Mouse (Mus musculus): ENCODE measurements around the gene Tmem236. TPM values are rescaled to one million over a fixed set of nuclear protein-coding genes. Genes with fewer than 3 reads are reported as not detected.

Gene Tmem236
- 0.25 TPM in 2 replicates for polyA plus RNA-seq (2012; rRNA removed)

GRCm38 (mm10) chr2:14174334-14174733 lies at the start of gene Tmem236:
Tmem236 (plus strand) TSS chr2:14174523.
- TF ChIP-seq CTCF (IDR thresholded peaks at IDR 0.05; ENCODE audit: extremely low read depth, insufficient read depth, low read length) (no peak), POLR2A (IDR thresholded peaks at IDR 0.05; ENCODE audit: extremely low read depth, insufficient read depth, low read length) (no peak)

GRCm38 (mm10) chr2:14126387-14126786 lies 47.9 kb upstream of the Tmem236 start:
- no peaks in the 10 kb centered on the region; the same call in 1 of the 2 replicates for H3K4me1 ChIP-seq (ENCODE audit: control insufficient read depth, insufficient read depth, low read length)
- no peak overlapping the region for H3K27ac ChIP-seq (ENCODE audit: insufficient read depth, low read length)
- no peak for TF ChIP-seq POLR2A (IDR thresholded peaks at IDR 0.05; ENCODE audit: extremely low read depth, insufficient read depth, low read length)
- no peak for TF ChIP-seq CTCF (IDR thresholded peaks at IDR 0.05; ENCODE audit: extremely low read depth, insufficient read depth, low read length)
- H3K4me3 ChIP-seq (ENCODE audit: insufficient read depth, low read length): no peak overlapping the region

More at GRCm38 (mm10) chr2:14174334-14174733, at the start of gene Tmem236:
- Histone ChIP-seq H3K27ac (ENCODE audit: insufficient read depth, low read length) (no peak within 1 kb of the TSS), H3K4me1 (ENCODE audit: control insufficient read depth, insufficient read depth, low read length) (no peaks in the 10 kb centered on the region), H3K4me3 (ENCODE audit: insufficient read depth, low read length) (no peak within 1 kb of the TSS)

GRCm38 (mm10) chr2:14127629-14128028 lies 46.7 kb upstream of the Tmem236 start:
- H3K4me1 ChIP-seq (ENCODE audit: control insufficient read depth, insufficient read depth, low read length): no peaks in the 10 kb centered on the region; the same call in 1 of the 2 replicates
- TF ChIP-seq POLR2A (IDR thresholded peaks at IDR 0.05; ENCODE audit: extremely low read depth, insufficient read depth, low read length) (no peak), CTCF (IDR thresholded peaks at IDR 0.05; ENCODE audit: extremely low read depth, insufficient read depth, low read length) (no peak)

GRCm38 (mm10) chr2:14130641-14131339 lies 43.5 kb upstream of the Tmem236 start:
- Histone ChIP-seq H3K4me1 (ENCODE audit: control insufficient read depth, insufficient read depth, low read length) (no peaks in the 10 kb centered on the region; the same call in 1 of the 2 replicates), H3K27ac (ENCODE audit: insufficient read depth, low read length) (no peak overlapping the region), H3K4me3 (ENCODE audit: insufficient read depth, low read length) (no peak overlapping the region)
- TF ChIP-seq CTCF (IDR thresholded peaks at IDR 0.05; ENCODE audit: extremely low read depth, insufficient read depth, low read length) (no peak), POLR2A (IDR thresholded peaks at IDR 0.05; ENCODE audit: extremely low read depth, insufficient read depth, low read length) (no peak)

More at GRCm38 (mm10) chr2:14127629-14128028, 46.7 kb upstream of the Tmem236 start:
- no peak overlapping the region for H3K27ac ChIP-seq (ENCODE audit: insufficient read depth, low read length)
- H3K4me3 ChIP-seq (ENCODE audit: insufficient read depth, low read length): no peak overlapping the region

- no peak for TF ChIP-seq CTCF (IDR thresholded peaks at IDR 0.05; ENCODE audit: extremely low read depth, insufficient read depth, low read length)
- no peak for TF ChIP-seq POLR2A (IDR thresholded peaks at IDR 0.05; ENCODE audit: extremely low read depth, insufficient read depth, low read length)
- Histone ChIP-seq H3K4me1 (ENCODE audit: control insufficient read depth, insufficient read depth, low read length) (no peaks in the 10 kb centered on the region; the same call in 1 of the 2 replicates), H3K27ac (ENCODE audit: insufficient read depth, low read length) (no peak overlapping the region), H3K4me3 (ENCODE audit: insufficient read depth, low read length) (no peak overlapping the region)
Observed at GRCm38 (mm10) chr2:14132468-14133326, 41.6 kb upstream of the Tmem236 start.

GRCm38 (mm10) chr2:14136906-14137305 lies 37.4 kb upstream of the Tmem236 start:
- Histone ChIP-seq H3K4me3 (ENCODE audit: insufficient read depth, low read length) (no peak overlapping the region), H3K4me1 (ENCODE audit: control insufficient read depth, insufficient read depth, low read length) (no peaks in the 10 kb centered on the region)
- no peak for TF ChIP-seq POLR2A (IDR thresholded peaks at IDR 0.05; ENCODE audit: extremely low read depth, insufficient read depth, low read length)
- no peak for TF ChIP-seq CTCF (IDR thresholded peaks at IDR 0.05; ENCODE audit: extremely low read depth, insufficient read depth, low read length)

GRCm38 (mm10) chr2:14139590-14139989 lies 34.7 kb upstream of the Tmem236 start:
- Histone ChIP-seq H3K4me1 (ENCODE audit: control insufficient read depth, insufficient read depth, low read length) (no peaks in the 10 kb centered on the region), H3K4me3 (ENCODE audit: insufficient read depth, low read length) (no peak overlapping the region), H3K27ac (ENCODE audit: insufficient read depth, low read length) (no peak overlapping the region)
- TF ChIP-seq POLR2A (IDR thresholded peaks at IDR 0.05; ENCODE audit: extremely low read depth, insufficient read depth, low read length): no peak
- TF ChIP-seq CTCF (IDR thresholded peaks at IDR 0.05; ENCODE audit: extremely low read depth, insufficient read depth, low read length): no peak

More at GRCm38 (mm10) chr2:14136906-14137305, 37.4 kb upstream of the Tmem236 start:
- no peak overlapping the region for H3K27ac ChIP-seq (ENCODE audit: insufficient read depth, low read length)

GRCm38 (mm10) chr2:14140044-14140443 lies 34.3 kb upstream of the Tmem236 start:
- TF ChIP-seq CTCF (IDR thresholded peaks at IDR 0.05; ENCODE audit: extremely low read depth, insufficient read depth, low read length): no peak
- TF ChIP-seq POLR2A (IDR thresholded peaks at IDR 0.05; ENCODE audit: extremely low read depth, insufficient read depth, low read length): no peak

GRCm38 (mm10) chr2:14145311-14145710 lies 29.0 kb upstream of the Tmem236 start:
- H3K4me1 ChIP-seq (ENCODE audit: control insufficient read depth, insufficient read depth, low read length): no peaks in the 10 kb centered on the region
- TF ChIP-seq CTCF (IDR thresholded peaks at IDR 0.05; ENCODE audit: extremely low read depth, insufficient read depth, low read length) (no peak), POLR2A (IDR thresholded peaks at IDR 0.05; ENCODE audit: extremely low read depth, insufficient read depth, low read length) (no peak)
- H3K27ac ChIP-seq (ENCODE audit: insufficient read depth, low read length): no peak overlapping the region
- no peak overlapping the region for H3K4me3 ChIP-seq (ENCODE audit: insufficient read depth, low read length)

More at GRCm38 (mm10) chr2:14140044-14140443, 34.3 kb upstream of the Tmem236 start:
- H3K4me1 ChIP-seq (ENCODE audit: control insufficient read depth, insufficient read depth, low read length): no peaks in the 10 kb centered on the region
- H3K27ac ChIP-seq (ENCODE audit: insufficient read depth, low read length): no peak overlapping the region
- H3K4me3 ChIP-seq (ENCODE audit: insufficient read depth, low read length): no peak overlapping the region
